Mouse (Mus musculus): ENCODE results near the gene Gabrd.

- TF ChIP-seq CTCF (IDR thresholded peaks at IDR 0.05) = no peak
- TF ChIP-seq EP300 (IDR thresholded peaks at IDR 0.05) = no peak
These were observed 52.3 kb downstream of the Gabrd start for GRCm38 (mm10) chr4:155345608-155345953.
